Mouse (Mus musculus) colon, adult 2 months (tissue): ENCODE data around the gene Slamf9. TPM values are rescaled to one million over a fixed set of nuclear protein-coding genes. Genes with fewer than 3 reads are reported as not detected.

ENCODE experiments used
- polyA plus RNA-seq: library from polyadenylated mRNA; depleted of rRNA; stranded (reverse); fragments of >200 nt; gene quantifications from 2 replicates; pipeline ENCODE4 v1.2.3, GENCODE M21; 2012; rRNA removed

The Slamf9 gene
- 1.8 and 2.3 TPM in 2 replicates for polyA plus RNA-seq

DNA sequence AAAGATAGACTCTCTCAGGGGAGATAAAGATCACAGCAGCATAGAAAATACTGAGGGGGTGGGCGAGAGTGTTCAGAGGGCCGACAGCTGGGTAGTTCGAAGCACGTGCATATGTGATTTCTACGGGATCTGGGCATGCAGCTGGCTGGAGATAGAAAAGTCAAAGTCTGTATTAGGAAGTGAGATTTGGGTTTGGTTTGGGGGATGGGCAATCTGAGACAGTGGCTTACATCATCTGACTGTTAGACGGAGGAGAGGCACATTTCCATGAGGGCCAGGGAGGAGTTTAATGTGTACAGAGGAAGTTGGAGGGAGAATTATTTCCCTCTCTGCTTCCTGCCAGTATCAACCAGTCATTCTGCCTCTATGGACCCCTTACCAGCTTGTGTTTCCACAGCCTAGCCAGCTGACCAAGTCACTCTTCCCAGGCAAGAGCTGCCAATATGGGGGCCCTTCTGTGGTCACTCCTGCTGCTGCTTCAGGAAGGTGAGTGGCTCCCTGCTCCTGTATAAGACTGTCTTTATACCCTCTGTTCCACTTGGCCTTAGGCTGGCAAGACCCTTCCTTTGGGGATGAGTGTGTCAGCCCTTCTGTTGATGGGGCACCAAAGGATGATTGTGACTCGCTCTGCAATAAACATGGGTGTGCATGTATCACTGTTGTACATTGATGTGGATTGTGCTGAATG, at the start of gene Slamf9:
Gene Slamf9, plus strand, starts transcription at position 305 of the 688 bp plus-strand sequence.

DNA sequence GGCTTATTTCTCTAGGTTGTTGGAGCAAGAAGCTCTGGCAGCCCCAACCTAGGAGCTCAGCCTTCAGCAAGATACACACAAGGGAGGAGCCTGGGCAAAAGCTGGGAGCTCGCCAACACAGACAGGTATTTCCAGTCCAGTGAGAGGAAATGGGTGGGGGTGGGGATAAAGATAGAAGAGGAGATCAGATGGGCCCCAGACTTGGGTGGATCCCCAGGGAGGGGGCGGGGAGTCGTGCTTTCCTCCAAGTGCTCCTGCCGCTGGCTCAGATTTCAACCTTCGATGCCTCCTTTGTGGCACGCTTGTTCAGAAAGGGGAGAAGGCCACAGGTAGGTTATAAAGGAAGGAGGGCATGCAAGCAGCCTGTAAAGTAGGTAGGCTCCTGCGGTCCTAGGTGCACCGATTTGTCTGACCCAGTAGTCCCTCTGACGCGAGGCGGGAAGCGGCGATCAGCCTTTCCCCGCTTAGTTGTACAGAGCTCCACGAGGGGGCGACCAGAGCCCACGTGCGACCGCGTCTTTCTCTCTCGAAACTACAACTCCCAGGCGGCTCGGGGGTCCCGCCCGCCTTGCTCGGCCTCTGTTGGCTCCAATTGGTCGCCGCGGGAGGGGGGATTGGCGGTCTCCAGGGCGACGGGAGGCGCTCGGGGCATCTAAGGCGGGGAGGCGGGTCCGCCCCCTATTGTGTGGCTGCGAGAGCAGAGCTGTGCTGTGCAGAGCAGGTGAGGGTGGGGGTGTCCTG, 6.6 kb downstream of the Slamf9 start, which contains the start of gene Igsf9:
Gene Igsf9, plus strand, starts transcription at position 249 of the 741 bp plus-strand sequence.

GRCm38 (mm10) chr1:172499765-172500441, 24.7 kb downstream of the Slamf9 start, which contains the start of gene Tagln2:
Tagln2 (plus strand) TSS chr1:172500047.

GRCm38 (mm10) chr1:172520576-172521440, 45.6 kb downstream of the Slamf9 start, which contains the start of gene Cfap45:
Cfap45 (plus strand) TSS chr1:172520801.

Other genes with a start within 250 kb of the Slamf9 start
- 0.06 TPM in 1 of 2 replicates, not detected in the other for gene Atp1a4, start 216.9 kb upstream of the Slamf9 start, polyA plus RNA-seq
- gene Igsf8, start 213.7 kb upstream of the Slamf9 start, polyA plus RNA-seq: 141 and 148 TPM in 2 replicates
- 10.9 and 12.5 TPM in 2 replicates for gene Atp1a2, start 177.3 kb upstream of the Slamf9 start, polyA plus RNA-seq
- 0.27 and 0.28 TPM in 2 replicates for gene Kcnj9, start 146.0 kb upstream of the Slamf9 start, polyA plus RNA-seq
- gene Kcnj10, start 134.1 kb upstream of the Slamf9 start, polyA plus RNA-seq: 0.76 and 0.86 TPM in 2 replicates
- gene Pigm, start 98.8 kb upstream of the Slamf9 start, polyA plus RNA-seq: 7.3 and 8.8 TPM in 2 replicates
- gene Igsf9, start 6.4 kb downstream of the Slamf9 start, polyA plus RNA-seq: 165 and 216 TPM in 2 replicates
- 382 and 458 TPM in 2 replicates for gene Tagln2, start 24.7 kb downstream of the Slamf9 start, polyA plus RNA-seq
- gene Cfap45, start 45.4 kb downstream of the Slamf9 start, polyA plus RNA-seq: 0.52 and 1.3 TPM in 2 replicates
- 3.4 and 3.9 TPM in 2 replicates for gene Vsig8, start 80.6 kb downstream of the Slamf9 start, polyA plus RNA-seq
- gene Slamf8, start 115.2 kb downstream of the Slamf9 start, polyA plus RNA-seq: 1.4 and 2.6 TPM in 2 replicates
- gene Fcrl6, start 127.2 kb downstream of the Slamf9 start, polyA plus RNA-seq: not detected in 2 replicates
- 31.9 and 32.7 TPM in 2 replicates for gene Dusp23, start 157.6 kb downstream of the Slamf9 start, polyA plus RNA-seq
- not detected in 2 replicates for gene Crp, start 222.7 kb downstream of the Slamf9 start, polyA plus RNA-seq